Mouse (Mus musculus): ENCODE data around the gene Prdx1.

DNA sequence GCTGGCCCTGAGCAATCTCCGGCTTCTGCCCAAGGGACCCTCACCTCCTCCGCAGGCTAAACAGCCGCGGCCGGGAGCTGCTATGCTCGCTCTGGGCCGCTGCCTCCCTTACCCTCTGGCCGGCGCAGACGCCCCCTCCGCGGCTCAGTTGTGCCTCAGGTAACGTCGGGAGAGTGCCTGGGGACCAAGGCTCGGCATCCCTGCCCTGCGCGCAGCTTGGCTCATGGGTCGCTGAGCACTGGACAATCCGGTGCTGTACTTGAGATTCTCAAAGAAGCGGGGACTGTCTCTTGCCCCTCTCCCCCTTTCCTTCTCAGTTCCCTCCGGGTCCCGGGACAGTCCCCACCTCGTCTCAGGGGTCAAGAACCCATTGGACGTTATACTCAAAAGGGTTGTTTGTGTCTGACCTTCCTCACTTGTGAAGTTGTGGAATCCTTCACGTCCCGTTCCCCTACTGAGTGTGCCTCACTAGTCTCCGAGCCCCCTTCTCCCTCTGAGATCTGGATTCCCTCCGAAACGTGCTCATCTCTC, 35.8 kb downstream of the Prdx1 start:
- TF ChIP-seq CTCF (IDR thresholded peaks at IDR 0.05; ENCODE audit: low read depth, low read length) (no peak), POLR2A (IDR thresholded peaks at IDR 0.05; ENCODE audit: insufficient read depth, low read length) (no peak)

All from ES-Bruce4 (cell line).